Mouse (Mus musculus) gastrocnemius, adult 18-20 months (tissue): Measurements from ENCODE around the gene Hoxa6. TPM values are rescaled to one million over a fixed set of nuclear protein-coding genes. Genes with fewer than 3 reads are reported as not detected.

Source experiments
- DNase-seq: peaks from one replicate; pipeline ENCODE4 v3.0.0; 2021; ENCODE audit warnings: low spot score
- total RNA-seq, 2 experiments: library from RNA; stranded (reverse); gene quantifications; 2 replicates each; pipeline ENCODE4 v1.2.3; 2021

Gene Hoxa6
- total RNA-seq, 2 experiments from 2014 or later: 2.0 to 2.1 TPM

- peak; percentile 50 for DNase-seq
Measured at GRCm38 (mm10) chr6:52216691-52217458, 8.4 kb upstream of the Hoxa6 start.

GRCm38 (mm10) chr6:52215771-52216535, 7.4 kb upstream of the Hoxa6 start:
- DNase-seq: peak; percentile 7

- DNase-seq: peak; percentile 3
Measured at GRCm38 (mm10) chr6:52215070-52215469, 6.5 kb upstream of the Hoxa6 start.

- DNase-seq: peak; percentile 1
Measured at GRCm38 (mm10) chr6:52214271-52214670, 5.7 kb upstream of the Hoxa6 start.

- DNase-seq: peak; percentile 78
Measured at GRCm38 (mm10) chr6:52213119-52213986, 4.8 kb upstream of the Hoxa6 start, which contains the start of the genes Hoxa3 and Gm28308. TSS of gene Hoxa3 (minus strand) at chr6:52213336. TSS of gene Gm28308 (minus strand) at chr6:52213339.

GRCm38 (mm10) chr6:52212556-52213118, 4.1 kb upstream of the Hoxa6 start:
- peak; percentile 30 for DNase-seq

GRCm38 (mm10) chr6:52211961-52212360, 3.4 kb upstream of the Hoxa6 start:
- no peak for DNase-seq

- peak; percentile 80 for DNase-seq
Measured at GRCm38 (mm10) chr6:52211170-52211935, 2.8 kb upstream of the Hoxa6 start.

GRCm38 (mm10) chr6:52209685-52210046, 1.1 kb upstream of the Hoxa6 start:
- DNase-seq: peak; percentile 1

GRCm38 (mm10) chr6:52208868-52209684, 554 bp upstream of the Hoxa6 start:
- DNase-seq: no peak

- DNase-seq: no peak
Measured at GRCm38 (mm10) chr6:52207684-52207976, 892 bp downstream of the Hoxa6 start.

GRCm38 (mm10) chr6:52206882-52207683, 1.4 kb downstream of the Hoxa6 start:
- no peak for DNase-seq

GRCm38 (mm10) chr6:52205638-52206621, 2.6 kb downstream of the Hoxa6 start:
- DNase-seq: no peak

GRCm38 (mm10) chr6:52205221-52205620, 3.3 kb downstream of the Hoxa6 start:
- no peak for DNase-seq

GRCm38 (mm10) chr6:52204050-52204752, 4.3 kb downstream of the Hoxa6 start, which contains the start of gene Hoxa5:
TSS of gene Hoxa5 (minus strand) at chr6:52204587.
- DNase-seq: peak; percentile 84

GRCm38 (mm10) chr6:52203371-52204049, 5.0 kb downstream of the Hoxa6 start:
- no peak for DNase-seq

GRCm38 (mm10) chr6:52203121-52203370, 5.5 kb downstream of the Hoxa6 start:
- no peak for DNase-seq
